In genomic region chr8:124617266-124617869, GRCm38 (mm10) we compare ENCODE assay signal across 8 mouse cellular contexts. TPM values are rescaled to one million over a fixed set of nuclear protein-coding genes. Genes with fewer than 3 reads are reported as not detected.
DNase-seq lines count a peak whose midpoint lies in the region; ATAC-seq and TF ChIP-seq lines count a peak whose summit lies in the region.

No protein-coding gene starts in this region.

- no peaks in the 10 kb centered on the region for H3K9me3 ChIP-seq in hindbrain, postnatal 0 days (ENCODE audit: low read length)

- H3K4me3 ChIP-seq in gastrocnemius, adult 2 months: peak overlapping the region; percentile 70
- H3K4me3 ChIP-seq in hindbrain, postnatal 0 days (ENCODE audit: low read length): peak overlapping the region; percentile 21

- H3K36me3 ChIP-seq in hindbrain, postnatal 0 days (ENCODE audit: insufficient read depth, low read length): no peaks in the 10 kb centered on the region

- H3K9ac ChIP-seq in hindbrain, postnatal 0 days (replicated peaks; ENCODE audit: low read length): peak overlapping the region; percentile 35

- peak overlapping the region; percentile 71 for H3K27ac ChIP-seq in gastrocnemius, adult 2 months
- H3K27ac ChIP-seq in hindbrain, postnatal 0 days: peak overlapping the region; percentile 74

- H3K4me2 ChIP-seq in hindbrain, postnatal 0 days (ENCODE audit: low read depth, low read length): peak overlapping the region; percentile 52

- peak; percentile 58 for DNase-seq in WW6 (ENCODE audit: low read depth, low spot score)
- DNase-seq in cerebellum, postnatal 4 days (ENCODE audit: low spot score in 2 of 2): peak; percentile 76 to 85
- peak; percentile 77 for DNase-seq in gastrocnemius, adult 2 months
- DNase-seq in hindbrain, postnatal 0 days (ENCODE audit: low spot score): peak; percentile 88
- DNase-seq in left cerebral cortex, adult 18-20 months (ENCODE audit: low spot score in 2 of 2): peak; percentile 87
- DNase-seq in lung, postnatal 4 days: peak; percentile 65 to 84
- DNase-seq in retina, postnatal 1 day: peak; percentile 85
- peak; percentile 45 for DNase-seq in urinary bladder, adult 2 months (ENCODE audit: low spot score)

- peak; percentile 83 for ATAC-seq in hindbrain, postnatal 0 days

- peak; percentile 95; the same call in 1 of the 2 replicates for TF ChIP-seq CTCF in gastrocnemius, adult 2 months (IDR thresholded peaks at IDR 0.05)
- TF ChIP-seq CTCF in hindbrain, postnatal 0 days (IDR thresholded peaks at IDR 0.05; ENCODE audit: low read depth): peak; percentile 91

- H3K27me3 ChIP-seq in hindbrain, postnatal 0 days (ENCODE audit: insufficient read depth, low read length): no peaks in the 10 kb centered on the region

- no peaks in the 10 kb centered on the region for H3K4me1 ChIP-seq in hindbrain, postnatal 0 days (ENCODE audit: insufficient read depth, low read length)

- intact Hi-C loops in gastrocnemius, adult 2 months (cut with DNase I): loop anchor here (1.0 kb wide), 1 partner anchor 60 kb away; no protein-coding TSS in a partner anchor

- 4% methylated on average over 17 of the region's 17 CpGs for WGBS in hindbrain, postnatal 0 days

RNA-seq across cellular contexts. Expression of gene Capn9, which starts 41.5 kb away (rescaled TPM):
- total RNA-seq in gastrocnemius, adult 2 months (2021): not detected
- total RNA-seq in hindbrain, postnatal 0 days (2014; rRNA removed): not detected in 2 replicates
- polyA plus RNA-seq in hindbrain, postnatal 0 days (2015; fragmentation: Nextera tagmentation; extraction: Ambion mirVana): 0.29 and 0.39 TPM in 2 replicates
- total RNA-seq in left cerebral cortex, adult 18-20 months (2021): not detected
- 0.04 TPM in 1 of 2 replicates, not detected in the other for polyA plus RNA-seq in urinary bladder, adult 2 months (2012; rRNA removed)

RNA-seq across cellular contexts. Expression of gene 2310022B05Rik, which starts 45.8 kb away (rescaled TPM):
- total RNA-seq in gastrocnemius, adult 2 months (2021): 10 to 100 TPM; 10.4 to 17.3 TPM
- total RNA-seq in hindbrain, postnatal 0 days (2014; rRNA removed): 100 and 106 TPM in 2 replicates
- polyA plus RNA-seq in hindbrain, postnatal 0 days (2015; fragmentation: Nextera tagmentation; extraction: Ambion mirVana): 27.0 and 30.2 TPM in 2 replicates
- total RNA-seq in left cerebral cortex, adult 18-20 months (2021): 10 to 100 TPM; 56.4 to 66.5 TPM
- polyA plus RNA-seq in urinary bladder, adult 2 months (2012; rRNA removed): 42.1 and 45.9 TPM in 2 replicates

RNA-seq across cellular contexts. Expression of gene Agt, which starts 47.9 kb away (rescaled TPM):
- total RNA-seq in gastrocnemius, adult 2 months (2021): 10 to 100 TPM; 12.0 to 18.0 TPM
- 101 and 162 TPM in 2 replicates for total RNA-seq in hindbrain, postnatal 0 days (2014; rRNA removed)
- 95.3 and 112 TPM in 2 replicates for polyA plus RNA-seq in hindbrain, postnatal 0 days (2015; fragmentation: Nextera tagmentation; extraction: Ambion mirVana)
- total RNA-seq in left cerebral cortex, adult 18-20 months (2021): 10 to 100 TPM; 13.2 to 14.8 TPM
- polyA plus RNA-seq in urinary bladder, adult 2 months (2012; rRNA removed): 1.4 and 1.8 TPM in 2 replicates

Comparison
In these comparisons a context has a peak if more than half of its experiments do, and no peak if none do; other contexts are left out.
1. Peak in every context shown above with its lines: DNase-seq, ATAC-seq, H3K4me3 ChIP-seq and H3K27ac ChIP-seq.